Mouse (Mus musculus): Measurements from ENCODE around the gene Olfr554. TPM values are rescaled to one million over a fixed set of nuclear protein-coding genes. Genes with fewer than 3 reads are reported as not detected.
"Not testable (repeated sequence)": the region's sequence is repeated elsewhere in the genome, so short reads cannot be mapped to it uniquely, and the experiment has no call there.

Gene Olfr554
- polyA plus RNA-seq (2015; fragmentation: Nextera tagmentation; extraction: Ambion mirVana), result not detected in 2 replicates

- no peak for ATAC-seq
- H3K9me3 ChIP-seq, result no peaks in the 10 kb centered on the region
- no peaks in the 10 kb centered on the region for H3K27me3 ChIP-seq
- no peak within 1 kb of the TSS for H3K27ac ChIP-seq
- H3K4me1 ChIP-seq (replicated peaks), result no peaks in the 10 kb centered on the region
- H3K4me2 ChIP-seq (replicated peaks), result no peak within 1 kb of the TSS
- H3K4me3 ChIP-seq (replicated peaks), result no peak within 1 kb of the TSS
- H3K9ac ChIP-seq (replicated peaks), result no peak within 1 kb of the TSS
- no peaks in the 10 kb centered on the region for H3K36me3 ChIP-seq
- WGBS, result 86% methylated on average over 1 of the region's 1 CpGs
Observed at GRCm38 (mm10) chr7:102638132-102638531, at the start of gene Olfr554. TSS of gene Olfr554 (plus strand) at chr7:102638432.

- no peaks in the 10 kb centered on the region for H3K4me1 ChIP-seq (replicated peaks)
- no peaks in the 10 kb centered on the region for H3K9me3 ChIP-seq
- H3K27me3 ChIP-seq, result no peaks in the 10 kb centered on the region
- H3K4me3 ChIP-seq (replicated peaks), result no peak within 1 kb of the TSS
- H3K9ac ChIP-seq (replicated peaks), result no peak within 1 kb of the TSS
- no peak within 1 kb of the TSS for H3K27ac ChIP-seq
- H3K4me2 ChIP-seq (replicated peaks), result no peak within 1 kb of the TSS
- WGBS, result 94% methylated on average over 3 of the region's 3 CpGs
- ATAC-seq, result no peak
- H3K36me3 ChIP-seq, result no peaks in the 10 kb centered on the region
Observed at GRCm38 (mm10) chr7:102591786-102592185, 46.4 kb upstream of the Olfr554 start, which contains the start of gene Olfr551. TSS of gene Olfr551 (minus strand) at chr7:102591886.

GRCm38 (mm10) chr7:102597378-102598031 lies 40.7 kb upstream of the Olfr554 start, which contains the start of gene Olfr552:
TSS of gene Olfr552 (plus strand) at chr7:102597770.
- Histone ChIP-seq H3K4me3 (replicated peaks) (no peak within 1 kb of the TSS), H3K27ac (no peak within 1 kb of the TSS), H3K4me2 (replicated peaks) (no peak within 1 kb of the TSS), H3K9me3 (no peaks in the 10 kb centered on the region), H3K4me1 (replicated peaks) (no peaks in the 10 kb centered on the region), H3K27me3 (no peaks in the 10 kb centered on the region), H3K36me3 (no peaks in the 10 kb centered on the region), H3K9ac (replicated peaks) (no peak within 1 kb of the TSS)
- WGBS, result 76% methylated on average over 1 of the region's 1 CpGs
- ATAC-seq, result no peak

- Histone ChIP-seq H3K9me3 (no peaks in the 10 kb centered on the region), H3K27ac (no peak within 1 kb of the TSS), H3K4me1 (replicated peaks) (no peaks in the 10 kb centered on the region), H3K27me3 (no peaks in the 10 kb centered on the region), H3K36me3 (no peaks in the 10 kb centered on the region), H3K9ac (replicated peaks) (no peak within 1 kb of the TSS), H3K4me3 (replicated peaks) (no peak within 1 kb of the TSS), H3K4me2 (replicated peaks) (no peak within 1 kb of the TSS)
- no peak for ATAC-seq
Observed at GRCm38 (mm10) chr7:102618118-102618517, 20.1 kb upstream of the Olfr554 start, which contains the start of gene Olfr553. TSS of gene Olfr553 (minus strand) at chr7:102618218.

- H3K4me2 ChIP-seq (replicated peaks), result no peak overlapping the region
- no peak overlapping the region for H3K27ac ChIP-seq
- H3K9me3 ChIP-seq, result no peaks in the 10 kb centered on the region
- ATAC-seq, result no peak
- H3K27me3 ChIP-seq, result no peaks in the 10 kb centered on the region
- H3K9ac ChIP-seq (replicated peaks), result no peak overlapping the region
- H3K4me3 ChIP-seq (replicated peaks), result no peak overlapping the region
- H3K4me1 ChIP-seq (replicated peaks), result no peaks in the 10 kb centered on the region
- 75% methylated on average over 5 of the region's 5 CpGs for WGBS
- no peaks in the 10 kb centered on the region for H3K36me3 ChIP-seq
Observed at GRCm38 (mm10) chr7:102619608-102620007, 18.6 kb upstream of the Olfr554 start.

- H3K9me3 ChIP-seq; H3K4me2 ChIP-seq (replicated peaks); H3K4me1 ChIP-seq (replicated peaks); H3K27me3 ChIP-seq; H3K27ac ChIP-seq; ATAC-seq; H3K9ac ChIP-seq (replicated peaks); H3K36me3 ChIP-seq; H3K4me3 ChIP-seq (replicated peaks): not testable (repeated sequence)
- WGBS, result 89% methylated on average over 19 of the region's 19 CpGs
Observed at GRCm38 (mm10) chr7:102620368-102620767, 17.9 kb upstream of the Olfr554 start.

GRCm38 (mm10) chr7:102636665-102637064 lies 1.6 kb upstream of the Olfr554 start:
- H3K9ac ChIP-seq (replicated peaks), result no peak overlapping the region
- no peak for ATAC-seq
- H3K27ac ChIP-seq, result no peak overlapping the region
- no peaks in the 10 kb centered on the region for H3K36me3 ChIP-seq
- no peak overlapping the region for H3K4me2 ChIP-seq (replicated peaks)
- no peaks in the 10 kb centered on the region for H3K9me3 ChIP-seq
- H3K4me3 ChIP-seq (replicated peaks), result no peak overlapping the region
- 33% methylated on average over 3 of the region's 3 CpGs for WGBS
- no peaks in the 10 kb centered on the region for H3K4me1 ChIP-seq (replicated peaks)
- no peaks in the 10 kb centered on the region for H3K27me3 ChIP-seq

- not testable (repeated sequence) for H3K4me2 ChIP-seq (replicated peaks); H3K4me3 ChIP-seq (replicated peaks); H3K36me3 ChIP-seq; H3K4me1 ChIP-seq (replicated peaks); H3K9me3 ChIP-seq; ATAC-seq; H3K9ac ChIP-seq (replicated peaks); H3K27me3 ChIP-seq; H3K27ac ChIP-seq
- WGBS, result 86% methylated on average over 4 of the region's 4 CpGs
Observed at GRCm38 (mm10) chr7:102644945-102645344, 6.7 kb downstream of the Olfr554 start.

GRCm38 (mm10) chr7:102658523-102658922 lies 20.3 kb downstream of the Olfr554 start, which contains the start of gene Olfr555:
TSS of gene Olfr555 (plus strand) at chr7:102658823.
- Histone ChIP-seq H3K4me2 (replicated peaks) (no peak within 1 kb of the TSS), H3K4me1 (replicated peaks) (no peaks in the 10 kb centered on the region), H3K4me3 (replicated peaks) (no peak within 1 kb of the TSS), H3K9ac (replicated peaks) (no peak within 1 kb of the TSS), H3K27me3 (no peaks in the 10 kb centered on the region), H3K9me3 (no peaks in the 10 kb centered on the region), H3K27ac (no peak within 1 kb of the TSS), H3K36me3 (no peaks in the 10 kb centered on the region)
- WGBS, result 79% methylated on average over 1 of the region's 1 CpGs
- ATAC-seq, result no peak

GRCm38 (mm10) chr7:102664599-102664998 lies 26.4 kb downstream of the Olfr554 start, which contains the start of gene Olfr556:
TSS of gene Olfr556 (plus strand) at chr7:102664899.
- Histone ChIP-seq H3K36me3 (no peaks in the 10 kb centered on the region), H3K27ac (no peak within 1 kb of the TSS), H3K27me3 (no peaks in the 10 kb centered on the region), H3K4me1 (replicated peaks) (no peaks in the 10 kb centered on the region), H3K9me3 (no peaks in the 10 kb centered on the region), H3K9ac (replicated peaks) (no peak within 1 kb of the TSS), H3K4me3 (replicated peaks) (no peak within 1 kb of the TSS), H3K4me2 (replicated peaks) (no peak within 1 kb of the TSS)
- no peak for ATAC-seq
- 46% methylated on average over 3 of the region's 3 CpGs for WGBS

- Histone ChIP-seq H3K4me3 (replicated peaks) (no peak overlapping the region), H3K4me2 (replicated peaks) (no peak overlapping the region), H3K27me3 (no peaks in the 10 kb centered on the region), H3K4me1 (replicated peaks) (no peaks in the 10 kb centered on the region), H3K9me3 (no peaks in the 10 kb centered on the region), H3K36me3 (no peaks in the 10 kb centered on the region), H3K9ac (replicated peaks) (no peak overlapping the region), H3K27ac (no peak overlapping the region)
- ATAC-seq, result no peak
- WGBS, result 47% methylated on average over 2 of the region's 2 CpGs
Observed at GRCm38 (mm10) chr7:102665378-102665777, 27.1 kb downstream of the Olfr554 start.

- Histone ChIP-seq H3K4me2 (replicated peaks) (no peak overlapping the region), H3K9me3 (no peaks in the 10 kb centered on the region), H3K9ac (replicated peaks) (no peak overlapping the region), H3K27ac (no peak overlapping the region), H3K27me3 (no peaks in the 10 kb centered on the region), H3K36me3 (no peaks in the 10 kb centered on the region; the same call in 1 of the 2 replicates), H3K4me3 (replicated peaks) (no peak overlapping the region), H3K4me1 (replicated peaks) (no peaks in the 10 kb centered on the region)
- 85% methylated on average over 2 of the region's 2 CpGs for WGBS
- ATAC-seq, result no peak
Observed at GRCm38 (mm10) chr7:102676225-102676624, 38.0 kb downstream of the Olfr554 start.

GRCm38 (mm10) chr7:102681916-102682315 lies 43.7 kb downstream of the Olfr554 start:
- Histone ChIP-seq H3K36me3 (no peaks in the 10 kb centered on the region; the same call in 1 of the 2 replicates), H3K27me3 (no peaks in the 10 kb centered on the region), H3K9me3 (no peaks in the 10 kb centered on the region), H3K4me3 (replicated peaks) (no peak overlapping the region), H3K27ac (no peak overlapping the region), H3K4me2 (replicated peaks) (no peak overlapping the region), H3K4me1 (replicated peaks) (no peaks in the 10 kb centered on the region), H3K9ac (replicated peaks) (no peak overlapping the region)
- ATAC-seq, result no peak
- 96% methylated on average over 1 of the region's 1 CpGs for WGBS

All from midbrain, embryonic 13.5 days (tissue).